Mouse (Mus musculus) left cerebral cortex, adult 2 months (tissue): ENCODE results near the gene Eif1. TPM values are rescaled to one million over a fixed set of nuclear protein-coding genes. Genes with fewer than 3 reads are reported as not detected.

Source experiments
- DNase-seq, 2 experiments: peaks; one replicate each; pipeline ENCODE4 v3.0.0; 2021 to 2022; ENCODE audit warnings: low spot score in 2 of 2, mixed read lengths in 1 of 2; ENCODE audit errors: extremely low spot score in 1 of 2
- H3K27ac ChIP-seq: fragments of 200-600 bp; 2 replicates; pipeline ENCODE4 v1.8.1; 2022
- H3K4me3 ChIP-seq: fragments of 200-600 bp; 2 replicates; pipeline ENCODE4 v1.8.1; 2022
- CTCF ChIP-seq: fragments of 200-600 bp; IDR thresholded peaks from 2 replicates; pipeline ENCODE4 v1.8.1; 2022; ENCODE audit warnings: antibody characterized with exemption, mild to moderate bottlenecking, moderate library complexity
- intact Hi-C: fragments of 180-260 bp; cut with DNase I; formaldehyde crosslinking; loops from one replicate; pipeline ENCODE4 v1.15.1; 2025
- long read RNA-seq, 2 experiments: library from polyadenylated mRNA; stranded (forward); transcript quantifications; one replicate each; pipeline ENCODE4 v2.0.0; 2021; ENCODE audit warnings: borderline mapping rate in 2 of 2
- total RNA-seq, 2 experiments: library from RNA; stranded (reverse); gene quantifications; 2 replicates each; pipeline ENCODE4 v1.2.3; 2021

Eif1 gene
- total RNA-seq, result 100 to 1,000 TPM; 746 to 811 TPM
- long read RNA-seq, experiment 1, transcript Eif1-203 (3 exons, 447 nt), result minor isoform, 5 of 275 reads
- long read RNA-seq, experiment 1, transcript Eif1-202 (2 exons, 383 nt), result minor isoform, 5 of 275 reads
- long read RNA-seq, experiment 1, transcript Eif1-201 (4 exons, 1,322 nt), result major isoform, 257 of 275 reads
- long read RNA-seq, experiment 1, partial matches to known transcripts, result 1 of 275 reads
- long read RNA-seq, experiment 1, other reads (novel, unspliced or antisense), result 6 of 275 reads
- long read RNA-seq, experiment 2, transcript Eif1-201 (4 exons, 1,322 nt), result major isoform, 236 of 254 reads
- long read RNA-seq, experiment 2, partial matches to known transcripts, result 0 of 254 reads
- long read RNA-seq, experiment 2, other reads (novel, unspliced or antisense), result 11 of 254 reads

GRCm38 (mm10) chr11:100319492-100320171, at the start of gene Eif1:
Gene Eif1, plus strand, starts transcription at chr11:100319885.
- peak; percentile 100 for DNase-seq
- Histone ChIP-seq H3K27ac (peak within 1 kb of the TSS; percentile 98), H3K4me3 (peak within 1 kb of the TSS; percentile 98)
- TF ChIP-seq CTCF, result no peak; the same call in 1 of the 2 replicates
- intact Hi-C loops, result loop anchor here (10.0 kb wide), 2 partner anchors 1095 to 1345 kb away; no protein-coding TSS in a partner anchor

- intact Hi-C loops, result no loop called here
- Histone ChIP-seq H3K27ac (no peak overlapping the region), H3K4me3 (no peak overlapping the region)
- DNase-seq, result no peak
- no peak for TF ChIP-seq CTCF
Observed at GRCm38 (mm10) chr11:100271878-100272277, 47.8 kb upstream of the Eif1 start.

- DNase-seq, result no peak
- intact Hi-C loops, result no loop called here
- TF ChIP-seq CTCF, result no peak
- Histone ChIP-seq H3K27ac (no peak overlapping the region), H3K4me3 (no peak overlapping the region)
Observed at GRCm38 (mm10) chr11:100274719-100275118, 45.0 kb upstream of the Eif1 start.

- no peak overlapping the region for H3K27ac ChIP-seq
- no peak overlapping the region for H3K4me3 ChIP-seq
- intact Hi-C loops, result no loop called here
- no peak for TF ChIP-seq CTCF
- DNase-seq, result no peak
Observed at GRCm38 (mm10) chr11:100275466-100275865, 44.2 kb upstream of the Eif1 start.

- no peak overlapping the region for H3K27ac ChIP-seq
- TF ChIP-seq CTCF, result no peak
- intact Hi-C loops, result no loop called here
- no peak for DNase-seq
- H3K4me3 ChIP-seq, result no peak overlapping the region
Observed at GRCm38 (mm10) chr11:100277726-100278480, 41.8 kb upstream of the Eif1 start.

GRCm38 (mm10) chr11:100278759-100279158, 40.9 kb upstream of the Eif1 start:
- Histone ChIP-seq H3K4me3 (no peak overlapping the region), H3K27ac (no peak overlapping the region)
- DNase-seq, result no peak
- TF ChIP-seq CTCF, result no peak
- intact Hi-C loops, result no loop called here

- Histone ChIP-seq H3K4me3 (no peak overlapping the region), H3K27ac (no peak overlapping the region)
- intact Hi-C loops, result loop anchor here (1.0 to 5.0 kb wide), 5 partner anchors 82 to 905 kb away; no protein-coding TSS in a partner anchor
- peak; percentile 76 for TF ChIP-seq CTCF
- DNase-seq, result peak; percentile 80 to 87
Observed at GRCm38 (mm10) chr11:100281596-100282544, 37.8 kb upstream of the Eif1 start.

- peak; percentile 55 to 73 for DNase-seq
- intact Hi-C loops, result loop anchor here (1.0 to 5.0 kb wide), 5 partner anchors 82 to 905 kb away; no protein-coding TSS in a partner anchor
- peak; percentile 77 for TF ChIP-seq CTCF
- Histone ChIP-seq H3K27ac (no peak overlapping the region), H3K4me3 (no peak overlapping the region)
Observed at GRCm38 (mm10) chr11:100282549-100282948, 37.1 kb upstream of the Eif1 start.

- H3K27ac ChIP-seq, result no peak overlapping the region
- DNase-seq, result no peak
- intact Hi-C loops, result loop anchor here (5.0 kb wide), 2 partner anchors 278 to 908 kb away; no protein-coding TSS in a partner anchor
- no peak for TF ChIP-seq CTCF
- no peak overlapping the region for H3K4me3 ChIP-seq
Observed at GRCm38 (mm10) chr11:100284988-100285387, 34.7 kb upstream of the Eif1 start.

GRCm38 (mm10) chr11:100287024-100287423, 32.7 kb upstream of the Eif1 start:
- H3K27ac ChIP-seq, result no peak overlapping the region
- intact Hi-C loops, result no loop called here
- peak in 1 of 2 experiments; percentile 33 for DNase-seq
- H3K4me3 ChIP-seq, result no peak overlapping the region
- no peak for TF ChIP-seq CTCF

- no peak for TF ChIP-seq CTCF
- no peak for DNase-seq
- intact Hi-C loops, result no loop called here
Observed at GRCm38 (mm10) chr11:100288942-100289341, 30.7 kb upstream of the Eif1 start.

More at GRCm38 (mm10) chr11:100288942-100289341, 30.7 kb upstream of the Eif1 start:
- H3K27ac ChIP-seq, result no peak overlapping the region
- H3K4me3 ChIP-seq, result no peak overlapping the region
